Mouse (Mus musculus) G1E (cell line): ENCODE results near the gene Nae1. TPM values are rescaled to one million over a fixed set of nuclear protein-coding genes. Genes with fewer than 3 reads are reported as not detected.
"Not testable (repeated sequence)": the region's sequence is repeated elsewhere in the genome, so short reads cannot be mapped to it uniquely, and the experiment has no call there.

Experiments used
- ATAC-seq: 2 replicates; pipeline ENCODE4 v1.8.0; 2016; ENCODE audit warnings: mild to moderate bottlenecking; ENCODE audit not compliant: insufficient number of reproducible peaks, poor library complexity, low FRiP score, severe bottlenecking; ENCODE audit errors: extremely low read depth
- DNase-seq: peaks from one replicate; pipeline ENCODE4 v3.0.0; 2012; ENCODE audit warnings: low spot score
- H3K27me3 ChIP-seq: 2 replicates; pipeline ENCODE4 v1.6.1; 2012; ENCODE audit warnings: mild to moderate bottlenecking, low read length, inconsistent platforms; ENCODE audit not compliant: insufficient read depth
- H3K36me3 ChIP-seq: replicated peaks from 2 replicates; pipeline ENCODE3; 2012; ENCODE audit warnings: mild to moderate bottlenecking, inconsistent platforms
- H3K4me1 ChIP-seq: 2 replicates; pipeline ENCODE4 v1.6.1; 2012; ENCODE audit warnings: low read depth, low read length, inconsistent platforms, mixed read lengths; ENCODE audit not compliant: insufficient read depth
- H3K4me3 ChIP-seq: 2 replicates; pipeline ENCODE4 v1.5.1; 2012; ENCODE audit warnings: low read depth, mild to moderate bottlenecking, inconsistent platforms, low read length, moderate library complexity, mixed read lengths
- H3K9me3 ChIP-seq: replicated peaks from 2 replicates; pipeline ENCODE4 v1.6.1; 2012; ENCODE audit warnings: inconsistent platforms
- CTCF ChIP-seq: IDR thresholded peaks from 2 replicates; pipeline ENCODE4 v1.5.1; 2012; ENCODE audit warnings: low read depth, low read length, inconsistent platforms, mixed read lengths
- GATA1 ChIP-seq: IDR thresholded peaks from 2 replicates; pipeline ENCODE4 v1.6.1; 2012; ENCODE audit warnings: borderline replicate concordance, low read length, inconsistent platforms, mixed read lengths
- GATA2 ChIP-seq: IDR thresholded peaks from 2 replicates; pipeline ENCODE4 v1.6.1; 2012; ENCODE audit warnings: low read depth, low read length, inconsistent platforms, borderline replicate concordance
- POLR2AphosphoS5 ChIP-seq: IDR thresholded peaks from 2 replicates; pipeline ENCODE4 v1.6.1; 2012; ENCODE audit warnings: low read depth, low read length, inconsistent platforms; ENCODE audit not compliant: insufficient replicate concordance
- TAL1 ChIP-seq: conservative IDR thresholded peaks from 2 replicates; pipeline ENCODE4 v1.6.1; 2012; ENCODE audit warnings: low read depth, low read length, inconsistent platforms, mixed read lengths
- polyA plus RNA-seq: library from polyadenylated mRNA; stranded (reverse); fragments of >175 nt; gene quantifications from 2 replicates; pipeline ENCODE4 v1.2.3, GENCODE M21; 2012
- total RNA-seq, 2 experiments: library from RNA; stranded (forward) in 1 of 2; stranded (reverse) in 1 of 2; fragments of 200-1000 nt in 1 of 2; fragments of >200 nt in 1 of 2; fragmentation: Nextera tagmentation in 1 of 2; gene quantifications; 2 replicates each; pipeline ENCODE4 v1.2.3; 2014 to 2017

Gene Nae1
- total RNA-seq (2014; fragmentation: Nextera tagmentation) (63.1 and 90.0 TPM in 2 replicates), total RNA-seq (2017) (105 and 120 TPM in 2 replicates), polyA plus RNA-seq (4.7 and 6.4 TPM in 2 replicates)

DNA sequence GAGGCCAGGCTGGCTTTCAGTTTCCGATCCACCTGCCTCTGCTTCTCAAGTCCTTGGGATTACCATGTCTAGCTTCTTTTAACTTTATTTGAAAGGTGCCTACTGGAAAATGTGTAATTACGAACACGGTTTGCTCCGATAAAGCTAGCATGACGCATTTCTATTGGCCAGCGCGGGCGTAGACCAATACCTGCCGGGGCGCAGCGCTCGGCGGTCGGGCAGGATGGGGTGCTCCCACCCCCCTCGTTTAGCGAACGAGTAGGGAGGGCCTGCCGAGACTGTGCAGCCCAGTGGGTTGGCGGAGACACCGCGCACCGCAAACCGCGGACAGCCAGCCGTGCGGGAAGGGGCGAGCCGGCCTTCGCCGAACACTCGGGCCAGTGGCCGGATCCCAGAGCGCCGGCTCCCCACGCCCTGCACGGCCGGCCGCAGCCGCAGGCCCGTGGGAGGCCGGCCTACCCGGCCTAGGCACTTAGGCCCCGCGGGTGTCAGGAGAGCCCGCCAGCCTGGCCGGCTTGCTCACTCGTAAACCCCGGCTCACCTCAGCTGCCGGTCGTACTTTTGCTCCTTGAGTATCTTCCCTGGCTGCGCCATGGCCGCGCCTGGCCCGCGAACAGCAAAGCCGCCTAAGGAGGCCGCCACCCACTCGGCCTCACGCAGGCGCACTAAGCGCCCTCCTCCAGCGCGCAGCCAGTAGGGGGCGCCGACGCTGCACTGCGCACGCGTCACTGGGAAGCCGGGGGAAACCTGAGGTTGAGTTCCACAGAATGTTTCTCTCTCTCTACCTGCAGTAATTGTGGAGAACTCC is at the start of gene Nae1, which contains the start of gene Car7:
Gene Nae1 (minus strand): TSS at position 667 of the 808 bp plus-strand sequence.
Gene Car7 (plus strand): TSS at position 719 of the 808 bp plus-strand sequence.
- DNase-seq (peak; percentile 93), ATAC-seq (peak; percentile 73)
- Histone ChIP-seq H3K4me1 (peaks cover 28% of the 10 kb centered on the region), H3K4me3 (peak within 1 kb of the TSS; percentile 95), H3K9me3 (no peaks in the 10 kb centered on the region), H3K36me3 (peaks cover 19% of the 10 kb centered on the region), H3K27me3 (peaks cover 2% of the 10 kb centered on the region; the same call in 1 of the 2 replicates)
- TF ChIP-seq TAL1 (no peak), CTCF (peak; percentile 86)

- DNase-seq, H3K27me3 ChIP-seq, ATAC-seq, H3K4me3 ChIP-seq, H3K36me3 ChIP-seq, H3K4me1 ChIP-seq, H3K9me3 ChIP-seq: not testable (repeated sequence)
Measured at GRCm38 (mm10) chr8:104577606-104578005, 43.2 kb upstream of the Nae1 start.

- DNase-seq (no peak), ATAC-seq (no peak)
- TF ChIP-seq POLR2AphosphoS5 = no peak
- H3K9me3 ChIP-seq = no peaks in the 10 kb centered on the region
- no peak overlapping the region for H3K4me3 ChIP-seq
- H3K36me3 ChIP-seq = no peaks in the 10 kb centered on the region
- no peaks in the 10 kb centered on the region for H3K4me1 ChIP-seq
- H3K27me3 ChIP-seq = peaks cover 4% of the 10 kb centered on the region; the same call in 1 of the 2 replicates
Measured at GRCm38 (mm10) chr8:104576820-104577219, 42.4 kb upstream of the Nae1 start.

- TF ChIP-seq CTCF (peak; percentile 86), POLR2AphosphoS5 (no peak), TAL1 (no peak), GATA2 (no peak)
- Histone ChIP-seq H3K4me1 (peaks cover 10% of the 10 kb centered on the region), H3K36me3 (no peaks in the 10 kb centered on the region), H3K9me3 (no peaks in the 10 kb centered on the region), H3K4me3 (peak overlapping the region; percentile 74), H3K27me3 (peaks cover 5% of the 10 kb centered on the region)
- DNase-seq = peak; percentile 67
- ATAC-seq = peak; percentile 82
Measured at GRCm38 (mm10) chr8:104570436-104571343, 36.3 kb upstream of the Nae1 start.

DNA sequence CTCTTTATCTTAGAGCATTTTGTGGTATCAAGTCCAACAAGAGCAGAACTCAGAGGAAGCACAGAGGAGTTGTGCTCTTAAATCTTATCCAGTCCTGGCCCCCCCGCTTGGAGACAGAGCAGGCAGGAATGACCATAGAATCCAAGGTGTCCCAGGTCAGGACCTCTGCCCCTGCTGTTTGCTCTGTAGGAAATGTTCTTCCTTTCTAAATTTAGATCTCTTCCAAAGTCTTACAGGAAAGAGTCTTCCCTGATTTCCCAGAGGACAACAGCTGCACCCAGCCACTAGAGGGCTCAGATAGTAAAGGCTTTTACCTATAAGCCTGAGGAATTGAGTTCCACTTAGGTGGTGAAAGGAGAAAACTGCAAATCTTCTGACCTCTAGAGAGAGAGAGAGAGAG is 35.1 kb upstream of the Nae1 start:
- Histone ChIP-seq H3K36me3 (no peaks in the 10 kb centered on the region), H3K9me3 (no peaks in the 10 kb centered on the region), H3K27me3 (peaks cover 8% of the 10 kb centered on the region), H3K4me1 (peaks cover 16% of the 10 kb centered on the region), H3K4me3 (no peak overlapping the region)
- ATAC-seq (no peak), DNase-seq (no peak)
- TF ChIP-seq CTCF (no peak), GATA2 (no peak), TAL1 (no peak), GATA1 (no peak), POLR2AphosphoS5 (no peak)

DNA sequence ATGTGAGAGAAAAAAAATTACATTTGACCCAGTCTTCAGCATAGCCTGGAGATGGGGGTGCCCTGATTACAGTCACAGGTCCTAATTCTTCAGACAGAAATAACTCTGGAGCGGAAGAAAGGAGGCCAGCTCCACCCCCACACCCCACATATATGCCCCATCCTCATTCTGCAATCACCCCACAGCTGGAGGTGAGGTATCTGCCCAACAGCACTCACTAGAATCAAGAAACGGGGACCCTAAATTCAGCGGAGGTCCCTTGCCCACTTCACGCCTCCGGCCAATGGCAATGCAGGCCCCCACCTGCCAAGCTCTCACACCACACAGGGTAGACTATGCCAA is 31.0 kb upstream of the Nae1 start:
- TF ChIP-seq CTCF (no peak), POLR2AphosphoS5 (no peak), GATA1 (no peak), TAL1 (no peak), GATA2 (no peak)
- Histone ChIP-seq H3K36me3 (no peaks in the 10 kb centered on the region), H3K9me3 (no peaks in the 10 kb centered on the region), H3K27me3 (peaks cover 3% of the 10 kb centered on the region; the same call in 1 of the 2 replicates), H3K4me1 (peaks cover 9% of the 10 kb centered on the region), H3K4me3 (no peak overlapping the region)
- DNase-seq = no peak
- ATAC-seq = no peak
